Mouse (Mus musculus) limb, embryonic 13.5 days (tissue): Measurements from ENCODE around the gene Arl2bp. TPM values are rescaled to one million over a fixed set of nuclear protein-coding genes. Genes with fewer than 3 reads are reported as not detected.

ENCODE experiments used
- ATAC-seq: fragments of 200-750 bp; cut with Nextera tagmentation; 2 replicates; pipeline ENCODE4 v1.8.0; 2017; ENCODE audit warnings: low read depth, moderate number of reproducible peaks, moderate TSS enrichment; ENCODE audit not compliant: low FRiP score
- H3K27ac ChIP-seq: fragments of 300-500 bp; sonication (generic); 2 replicates; pipeline ENCODE4 v1.5.1; 2015; ENCODE audit warnings: inconsistent platforms, mild to moderate bottlenecking, moderate library complexity
- H3K27me3 ChIP-seq: fragments of 300-500 bp; sonication (generic); 2 replicates; pipeline ENCODE4 v1.6.1; 2015; ENCODE audit warnings: mild to moderate bottlenecking, inconsistent platforms
- H3K36me3 ChIP-seq: fragments of 300-500 bp; sonication (generic); 2 replicates; pipeline ENCODE4 v1.6.1; 2015; ENCODE audit warnings: inconsistent platforms, mild to moderate bottlenecking, moderate library complexity
- H3K4me1 ChIP-seq: fragments of 300-500 bp; sonication (generic); 2 replicates; pipeline ENCODE4 v1.6.1; 2015; ENCODE audit warnings: inconsistent platforms
- H3K4me2 ChIP-seq: fragments of 300-500 bp; sonication (generic); replicated peaks from 2 replicates; pipeline ENCODE4 v1.6.1; 2015; ENCODE audit warnings: inconsistent platforms, mild to moderate bottlenecking, moderate library complexity
- H3K4me3 ChIP-seq: fragments of 300-500 bp; sonication (generic); 2 replicates; pipeline ENCODE4 v1.5.1; 2015; ENCODE audit warnings: moderate library complexity, mild to moderate bottlenecking, inconsistent platforms
- H3K9ac ChIP-seq: fragments of 300-500 bp; sonication (generic); 2 replicates; pipeline ENCODE4 v1.6.1; 2015; ENCODE audit warnings: mild to moderate bottlenecking, inconsistent platforms
- H3K9me3 ChIP-seq: fragments of 300-500 bp; sonication (generic); 2 replicates; pipeline ENCODE4 v1.6.1; 2016; ENCODE audit warnings: inconsistent platforms
- WGBS: fragments of 180-500 bp; shearing (Covaris S2); methylation state at CpG from one replicate; pipeline ENCODE4 v1.1.7; 2015; 5-methylcytosine and 5-hydroxymethylcytosine counted together
- polyA plus RNA-seq: library from polyadenylated mRNA; unstranded; fragments of >200 nt; fragmentation: Nextera tagmentation; extraction: Ambion mirVana; gene quantifications from 2 replicates; pipeline ENCODE4 v1.2.1, GENCODE M21; 2015

Gene Arl2bp
- polyA plus RNA-seq, 1 experiment from 2014 or later, result 151 TPM

GRCm38 (mm10) chr8:94660418-94660817 lies 6.0 kb upstream of the Arl2bp start:
- Histone ChIP-seq H3K27ac (no peak overlapping the region), H3K4me2 (no peak overlapping the region), H3K36me3 (peaks cover 47% of the 10 kb centered on the region), H3K9ac (no peak overlapping the region), H3K9me3 (no peaks in the 10 kb centered on the region), H3K4me1 (no peaks in the 10 kb centered on the region), H3K27me3 (no peaks in the 10 kb centered on the region), H3K4me3 (no peak overlapping the region)
- WGBS, result 92% methylated on average over 4 of the region's 4 CpGs
- no peak for ATAC-seq

- Histone ChIP-seq H3K9ac (no peak overlapping the region), H3K36me3 (peaks cover 33% of the 10 kb centered on the region), H3K27ac (no peak overlapping the region), H3K4me2 (no peak overlapping the region), H3K27me3 (no peaks in the 10 kb centered on the region), H3K9me3 (no peaks in the 10 kb centered on the region), H3K4me3 (no peak overlapping the region), H3K4me1 (peaks cover 13% of the 10 kb centered on the region)
- 76% methylated on average over 2 of the region's 2 CpGs for WGBS
- no peak for ATAC-seq
Observed at GRCm38 (mm10) chr8:94664722-94665121, 1.7 kb upstream of the Arl2bp start.

- H3K4me3 ChIP-seq, result no peak overlapping the region
- no peaks in the 10 kb centered on the region for H3K9me3 ChIP-seq
- H3K36me3 ChIP-seq, result peaks cover 54% of the 10 kb centered on the region
- 72% methylated on average over 5 of the region's 5 CpGs for WGBS
- no peaks in the 10 kb centered on the region for H3K27me3 ChIP-seq
- no peak overlapping the region for H3K27ac ChIP-seq
- H3K9ac ChIP-seq, result no peak overlapping the region
- H3K4me1 ChIP-seq, result no peaks in the 10 kb centered on the region
- H3K4me2 ChIP-seq, result no peak overlapping the region
- ATAC-seq, result no peak
Observed at GRCm38 (mm10) chr8:94674384-94674783, 8.0 kb downstream of the Arl2bp start.

DNA sequence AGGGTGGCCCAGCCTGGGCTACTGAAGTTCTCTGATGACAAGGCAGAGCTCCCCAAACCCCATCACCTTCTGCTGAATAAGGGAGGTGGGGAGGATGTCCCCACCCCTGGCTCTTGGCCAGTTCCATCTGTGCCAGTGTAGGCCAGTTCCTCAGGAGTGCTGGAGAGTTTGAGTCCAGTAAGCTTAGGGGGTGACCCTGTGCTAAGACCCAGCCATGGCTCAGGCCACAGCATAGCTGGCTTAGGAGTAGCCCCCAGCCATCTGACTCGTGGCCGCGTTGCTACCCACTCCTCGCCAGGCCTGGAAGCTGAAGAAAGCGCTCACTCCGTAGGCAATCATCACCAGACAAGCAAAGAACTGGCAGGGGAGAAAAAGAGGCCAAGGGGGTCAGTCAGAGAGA lies 9.5 kb downstream of the Arl2bp start:
- WGBS, result 87% methylated on average over 6 of the region's 6 CpGs

GRCm38 (mm10) chr8:94678582-94678981 lies 12.2 kb downstream of the Arl2bp start:
- no peak overlapping the region for H3K4me3 ChIP-seq
- H3K9me3 ChIP-seq, result no peaks in the 10 kb centered on the region; the same call in 1 of the 2 replicates
- no peaks in the 10 kb centered on the region for H3K27me3 ChIP-seq
- H3K36me3 ChIP-seq, result peaks cover 15% of the 10 kb centered on the region
- 45% methylated on average over 9 of the region's 9 CpGs for WGBS
- ATAC-seq, result no peak
- no peak overlapping the region for H3K9ac ChIP-seq
- H3K27ac ChIP-seq, result no peak overlapping the region; the same call in 1 of the 2 replicates
- no peak overlapping the region for H3K4me2 ChIP-seq
- no peaks in the 10 kb centered on the region for H3K4me1 ChIP-seq

More for the DNA sequence above, 9.5 kb downstream of the Arl2bp start:
- Histone ChIP-seq H3K9ac (no peak overlapping the region), H3K36me3 (peaks cover 42% of the 10 kb centered on the region), H3K4me3 (no peak overlapping the region), H3K27ac (no peak overlapping the region), H3K9me3 (no peaks in the 10 kb centered on the region; the same call in 1 of the 2 replicates), H3K4me1 (no peaks in the 10 kb centered on the region), H3K27me3 (no peaks in the 10 kb centered on the region), H3K4me2 (no peak overlapping the region)
- ATAC-seq, result no peak

- H3K4me2 ChIP-seq, result no peak overlapping the region
- no peaks in the 10 kb centered on the region; the same call in none of the 2 replicates for H3K36me3 ChIP-seq
- no peak overlapping the region for H3K27ac ChIP-seq
- no peaks in the 10 kb centered on the region for H3K4me1 ChIP-seq
- WGBS, result 80% methylated on average over 3 of the region's 3 CpGs
- no peak overlapping the region for H3K9ac ChIP-seq
- ATAC-seq, result no peak
- no peaks in the 10 kb centered on the region; the same call in 1 of the 2 replicates for H3K9me3 ChIP-seq
- H3K27me3 ChIP-seq, result no peaks in the 10 kb centered on the region
- no peak overlapping the region for H3K4me3 ChIP-seq
Observed at GRCm38 (mm10) chr8:94680414-94680813, 14.0 kb downstream of the Arl2bp start.

DNA sequence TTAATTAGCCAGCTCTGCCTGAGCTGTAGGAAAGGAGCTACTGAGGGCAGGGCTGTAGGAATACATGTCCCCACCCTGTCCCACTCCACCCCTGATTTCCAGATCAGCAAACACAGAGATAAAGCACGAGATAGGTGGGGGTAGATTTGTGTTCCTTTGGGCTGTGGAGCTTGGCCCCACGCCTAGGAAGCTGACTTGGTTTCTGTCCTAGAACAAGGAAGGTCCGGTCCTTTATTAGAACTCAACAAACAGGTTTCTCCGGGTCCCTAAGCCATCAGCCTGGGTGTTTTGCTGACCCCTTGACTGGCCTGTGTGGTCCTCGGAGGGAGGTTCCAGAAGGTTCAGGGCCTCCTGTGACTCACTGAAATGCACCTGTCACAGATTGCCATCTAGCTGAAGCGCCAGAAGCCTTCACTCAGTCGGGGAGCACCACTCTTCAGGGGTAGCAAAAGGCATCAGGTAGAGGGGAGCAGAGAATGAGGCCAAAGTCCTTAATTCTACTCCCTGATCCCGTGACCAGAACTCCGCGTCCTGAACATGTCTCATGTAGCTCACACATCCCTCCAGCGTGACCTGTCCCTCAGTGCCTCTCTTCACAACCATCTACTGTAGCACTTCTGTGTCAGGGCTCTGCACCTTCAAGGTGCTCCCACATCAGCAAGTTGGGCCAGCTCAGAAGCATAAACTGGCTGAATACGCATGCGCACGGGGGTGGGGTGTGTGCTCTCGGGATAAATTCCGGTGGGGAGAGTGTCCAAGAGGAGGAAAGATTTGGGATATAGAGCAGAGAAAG lies 16.5 kb downstream of the Arl2bp start:
- Histone ChIP-seq H3K9ac (no peak overlapping the region), H3K9me3 (no peaks in the 10 kb centered on the region; the same call in 1 of the 2 replicates), H3K4me1 (no peaks in the 10 kb centered on the region), H3K4me3 (no peak overlapping the region), H3K27me3 (no peaks in the 10 kb centered on the region), H3K36me3 (no peaks in the 10 kb centered on the region), H3K4me2 (no peak overlapping the region), H3K27ac (no peak overlapping the region)
- no peak for ATAC-seq
- WGBS, result 79% methylated on average over 16 of the region's 16 CpGs

- WGBS, result 68% methylated on average over 4 of the region's 4 CpGs
Observed at GRCm38 (mm10) chr8:94684287-94684686, 17.9 kb downstream of the Arl2bp start.

DNA sequence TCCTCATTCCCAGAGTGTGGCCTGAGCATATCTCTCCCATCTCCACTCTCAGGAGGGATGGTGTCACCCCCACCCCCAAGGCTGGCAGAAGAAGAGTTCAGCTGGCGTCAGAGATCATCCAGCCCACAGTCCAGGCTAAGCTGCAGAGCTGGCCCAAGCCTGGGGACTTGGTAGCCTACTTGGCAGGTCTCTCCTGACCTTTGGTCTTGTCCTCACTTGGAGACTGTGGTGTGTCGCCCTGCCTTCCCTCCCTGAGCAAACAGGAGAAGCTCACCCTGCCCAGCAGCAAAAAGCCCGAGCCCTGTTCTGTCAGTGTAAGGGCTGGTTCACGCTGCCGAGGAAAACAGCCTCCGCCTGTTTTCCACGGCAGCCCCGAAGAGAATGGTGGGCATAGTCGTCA lies 19.6 kb downstream of the Arl2bp start:
- no peak for ATAC-seq
- Histone ChIP-seq H3K36me3 (no peaks in the 10 kb centered on the region), H3K27ac (no peak overlapping the region), H3K9me3 (no peaks in the 10 kb centered on the region), H3K9ac (no peak overlapping the region), H3K27me3 (no peaks in the 10 kb centered on the region; the same call in 1 of the 2 replicates), H3K4me1 (no peaks in the 10 kb centered on the region), H3K4me3 (no peak overlapping the region), H3K4me2 (no peak overlapping the region)
- WGBS, result 72% methylated on average over 9 of the region's 9 CpGs

More at GRCm38 (mm10) chr8:94684287-94684686, 17.9 kb downstream of the Arl2bp start:
- H3K9ac ChIP-seq, result no peak overlapping the region
- no peaks in the 10 kb centered on the region for H3K36me3 ChIP-seq
- H3K27me3 ChIP-seq, result no peaks in the 10 kb centered on the region
- H3K4me1 ChIP-seq, result no peaks in the 10 kb centered on the region
- ATAC-seq, result no peak
- no peak overlapping the region for H3K27ac ChIP-seq
- no peak overlapping the region for H3K4me2 ChIP-seq
- no peaks in the 10 kb centered on the region; the same call in 1 of the 2 replicates for H3K9me3 ChIP-seq
- H3K4me3 ChIP-seq, result no peak overlapping the region

DNA sequence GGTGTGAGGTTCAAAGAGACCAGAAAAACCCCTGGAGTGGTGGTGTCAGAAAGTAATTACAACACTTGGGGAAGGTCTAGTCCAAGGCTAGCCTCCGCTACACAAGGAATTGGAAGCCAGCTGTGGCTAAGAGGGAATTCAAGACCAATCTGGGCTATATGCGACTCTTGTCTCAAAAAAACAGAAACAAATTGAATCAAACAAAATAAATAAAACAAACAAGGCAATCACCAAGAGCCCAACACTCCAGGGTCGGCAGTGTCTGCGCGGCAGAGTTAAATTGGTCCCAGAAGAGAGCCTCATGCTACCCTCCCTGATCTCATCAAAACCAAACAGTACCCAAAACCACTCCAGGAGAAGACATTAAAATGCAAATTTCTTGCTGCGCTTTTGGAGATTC lies 28.3 kb downstream of the Arl2bp start:
- no peak overlapping the region for H3K4me3 ChIP-seq
- peaks cover 12% of the 10 kb centered on the region for H3K4me1 ChIP-seq

GRCm38 (mm10) chr8:94695341-94695993 lies 29.1 kb downstream of the Arl2bp start:
- H3K9me3 ChIP-seq, result no peaks in the 10 kb centered on the region
- no peaks in the 10 kb centered on the region for H3K36me3 ChIP-seq
- peaks cover 72% of the 10 kb centered on the region for H3K27me3 ChIP-seq
- H3K4me3 ChIP-seq, result peak overlapping the region; percentile 48
- WGBS, result under 1% methylated on average over 31 of the region's 31 CpGs
- H3K4me1 ChIP-seq, result peaks cover 12% of the 10 kb centered on the region
- ATAC-seq, result peak; percentile 48; the same call in 1 of the 2 replicates
- H3K9ac ChIP-seq, result peak overlapping the region; percentile 57
- peak overlapping the region; percentile 79 for H3K4me2 ChIP-seq
- no peak overlapping the region for H3K27ac ChIP-seq

More for the DNA sequence above, 28.3 kb downstream of the Arl2bp start:
- Histone ChIP-seq H3K27me3 (peaks cover 72% of the 10 kb centered on the region), H3K36me3 (no peaks in the 10 kb centered on the region), H3K9ac (no peak overlapping the region), H3K27ac (no peak overlapping the region), H3K4me2 (no peak overlapping the region; the same call in 1 of the 2 replicates), H3K9me3 (no peaks in the 10 kb centered on the region)
- 2% methylated on average over 6 of the region's 6 CpGs for WGBS
- ATAC-seq, result no peak

DNA sequence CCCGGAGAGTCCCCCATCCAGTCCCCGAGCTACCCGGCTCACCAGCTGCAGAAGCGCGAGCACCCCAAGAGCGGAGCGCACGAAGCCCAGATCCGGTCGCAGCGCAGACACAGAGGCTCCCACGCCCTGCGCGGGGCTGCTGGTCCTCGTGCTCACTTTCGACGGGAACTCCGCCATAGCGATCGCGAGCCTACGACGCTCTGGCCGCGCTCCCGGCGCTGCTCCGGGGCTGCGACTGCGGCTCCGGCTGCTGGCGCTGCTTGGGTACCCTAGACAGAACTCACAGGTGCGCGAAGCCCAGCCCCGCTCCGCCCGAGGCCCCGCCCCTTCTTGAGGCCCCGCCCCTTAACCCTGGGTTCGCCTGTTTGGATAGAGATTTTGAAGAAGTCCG lies 29.6 kb downstream of the Arl2bp start, which contains the start of gene Pllp:
TSS of gene Pllp (minus strand) at position 285 of the 391 bp plus-strand sequence.
- Histone ChIP-seq H3K36me3 (no peaks in the 10 kb centered on the region), H3K27me3 (peaks cover 72% of the 10 kb centered on the region), H3K4me2 (peak within 1 kb of the TSS; percentile 79), H3K9me3 (no peaks in the 10 kb centered on the region), H3K4me1 (peaks cover 12% of the 10 kb centered on the region), H3K27ac (no peak within 1 kb of the TSS), H3K4me3 (peak within 1 kb of the TSS; percentile 48), H3K9ac (peak within 1 kb of the TSS; percentile 57)
- WGBS, result under 1% methylated on average over 41 of the region's 41 CpGs
- ATAC-seq, result peak; percentile 82
